Comparison of ENCODE assay signal across 21 mouse cellular contexts in genomic region chr2:106835321-106835720, GRCm38 (mm10).
"Had no signal": no experiment of that assay in that cellular context is flagged by ENCODE, and none has a peak within 500 bp of the region (broad histone marks: within the 10 kb centered on the region; RNA-seq: fewer than 3 reads in every experiment).

No protein-coding gene starts in this region.

- DNase-seq: kidney, postnatal 25 days; layer of hippocampus, postnatal 36 days; liver, postnatal 0 days; lung, embryonic 14.5 days; retina, postnatal 1 day; right cerebral cortex, postnatal 25 days; spleen, adult 18-20 months; thymus, postnatal 25 days had no signal

- H3K4me2 ChIP-seq: limb, embryonic 12.5 days; limb, embryonic 15.5 days; liver, embryonic 11.5 days; lung, embryonic 14.5 days; neural tube, embryonic 13.5 days; stomach, embryonic 15.5 days had no signal

- H3K9me3 ChIP-seq: limb, embryonic 12.5 days; limb, embryonic 15.5 days; midbrain, embryonic 10.5 days; neural tube, embryonic 13.5 days; stomach, embryonic 15.5 days had no signal

- H3K4me1 ChIP-seq: megakaryocyte, embryonic 14.5 days; stomach, embryonic 15.5 days had no signal

- H3K27me3 ChIP-seq: limb, embryonic 12.5 days; limb, embryonic 15.5 days; megakaryocyte, embryonic 14.5 days; neural tube, embryonic 13.5 days; stomach, embryonic 15.5 days had no signal

- H3K36me3 ChIP-seq: limb, embryonic 12.5 days; limb, embryonic 15.5 days; midbrain, embryonic 10.5 days; neural tube, embryonic 13.5 days; stomach, embryonic 15.5 days had no signal

- H3K4me3 ChIP-seq: left cerebral cortex, adult 2 months; limb, embryonic 12.5 days; limb, embryonic 15.5 days; megakaryocyte, embryonic 14.5 days; midbrain, embryonic 10.5 days; myocyte; neural tube, embryonic 13.5 days; stomach, embryonic 15.5 days had no signal

- ATAC-seq: liver, postnatal 0 days; lung, postnatal 0 days; midbrain, embryonic 16.5 days had no signal

- H3K27ac ChIP-seq: kidney, postnatal 0 days; left cerebral cortex, adult 2 months; limb, embryonic 12.5 days; limb, embryonic 15.5 days; liver, embryonic 14.5 days; midbrain, embryonic 10.5 days; neural tube, embryonic 13.5 days; stomach, embryonic 15.5 days had no signal

- H3K9ac ChIP-seq: limb, embryonic 12.5 days; limb, embryonic 15.5 days; liver, embryonic 14.5 days; liver, postnatal 0 days; lung, embryonic 14.5 days; neural tube, embryonic 13.5 days; stomach, embryonic 15.5 days had no signal
